In genomic region chr12:49392876-49393275, GRCm38 (mm10) we compare ENCODE assay signal across 35 mouse cellular contexts. TPM values are rescaled to one million over a fixed set of nuclear protein-coding genes. Genes with fewer than 3 reads are reported as not detected.
DNase-seq lines count a peak whose midpoint lies in the region; ATAC-seq lines count a peak whose summit lies in the region.
"Had no signal": no experiment of that assay in that cellular context is flagged by ENCODE, and none has a peak within 500 bp of the region (broad histone marks: within the 10 kb centered on the region; RNA-seq: fewer than 3 reads in every experiment).

No protein-coding gene starts in this region.

- no peak overlapping the region for H3K4me3 ChIP-seq in hindbrain, embryonic 14.5 days (replicated peaks; ENCODE audit: low read length)
- H3K4me3 ChIP-seq in hindbrain, embryonic 16.5 days (ENCODE audit: low read length): no peak overlapping the region
- peak overlapping the region; percentile 60 for H3K4me3 ChIP-seq in forebrain, embryonic 12.5 days (replicated peaks)
- H3K4me3 ChIP-seq: embryonic facial prominence, embryonic 12.5 days; erythroblast, embryonic 14.5 days; myocyte; neural tube, embryonic 13.5 days had no signal

- H3K9ac ChIP-seq in hindbrain, embryonic 14.5 days: no peak overlapping the region
- H3K9ac ChIP-seq in hindbrain, embryonic 16.5 days (ENCODE audit: low read depth, low read length): no peak overlapping the region
- peak overlapping the region; percentile 96 for H3K9ac ChIP-seq in forebrain, embryonic 12.5 days
- H3K9ac ChIP-seq: embryonic facial prominence, embryonic 12.5 days; neural tube, embryonic 13.5 days had no signal

- peak; percentile 40 for DNase-seq in hindbrain, embryonic 14.5 days (ENCODE audit: low spot score)
- DNase-seq in retina, embryonic 14.5 days (ENCODE audit: low spot score): peak; percentile 33
- DNase-seq in retina, postnatal 1 day: no peak
- no peak for DNase-seq in heart, postnatal 36 days
- no peak for DNase-seq in right cerebral cortex, postnatal 14 days
- no peak for DNase-seq in cerebellum, adult 11-12 months
- DNase-seq: adrenal gland, postnatal 36 days; cerebellum, adult 11 months; kidney, adult 18-20 months; kidney, postnatal 4 days; lung, postnatal 14 days; right cerebral cortex, adult 18-20 months; thymus, adult 18-20 months; thymus, postnatal 36 days had no signal

- 8% methylated on average over 5 of the region's 5 CpGs for WGBS in hindbrain, embryonic 14.5 days
- 7% methylated on average over 5 of the region's 5 CpGs for WGBS in hindbrain, embryonic 16.5 days
- WGBS in forebrain, embryonic 12.5 days: 3% methylated on average over 5 of the region's 5 CpGs

- no peak for ATAC-seq in hindbrain, embryonic 14.5 days (ENCODE audit: low FRiP score)
- ATAC-seq in hindbrain, embryonic 16.5 days: no peak
- no peak for ATAC-seq in forebrain, embryonic 12.5 days (ENCODE audit: low FRiP score)
- ATAC-seq: inflammation-experienced regulatory T-cells, adult 6 months; midbrain, embryonic 16.5 days; Patski had no signal

- no peaks in the 10 kb centered on the region for H3K9me3 ChIP-seq in hindbrain, embryonic 14.5 days (ENCODE audit: control insufficient read depth, low read length)
- H3K9me3 ChIP-seq in hindbrain, embryonic 16.5 days (ENCODE audit: control insufficient read depth, low read length): no peaks in the 10 kb centered on the region
- no peaks in the 10 kb centered on the region for H3K9me3 ChIP-seq in forebrain, embryonic 12.5 days
- H3K9me3 ChIP-seq: embryonic facial prominence, embryonic 12.5 days; hindbrain, embryonic 10.5 days; neural tube, embryonic 13.5 days had no signal

- no peaks in the 10 kb centered on the region for H3K4me1 ChIP-seq in hindbrain, embryonic 14.5 days (replicated peaks; ENCODE audit: control insufficient read depth, insufficient read depth, low read length)
- no peaks in the 10 kb centered on the region for H3K4me1 ChIP-seq in hindbrain, embryonic 16.5 days (ENCODE audit: control insufficient read depth, insufficient read depth, low read depth, low read length)
- no peaks in the 10 kb centered on the region for H3K4me1 ChIP-seq in forebrain, embryonic 12.5 days
- H3K4me1 ChIP-seq: embryonic facial prominence, embryonic 12.5 days had no signal

- intact Hi-C loops in heart, postnatal 36 days (cut with DNase I): no loop called here

- H3K4me2 ChIP-seq in hindbrain, embryonic 14.5 days (replicated peaks): no peak overlapping the region
- no peak overlapping the region for H3K4me2 ChIP-seq in hindbrain, embryonic 16.5 days (ENCODE audit: low read length)
- peak overlapping the region; percentile 60 for H3K4me2 ChIP-seq in forebrain, embryonic 12.5 days
- H3K4me2 ChIP-seq: neural tube, embryonic 13.5 days had no signal

- peaks cover 90% of the 10 kb centered on the region for H3K27me3 ChIP-seq in hindbrain, embryonic 14.5 days (ENCODE audit: control insufficient read depth, insufficient read depth, low read length)
- H3K27me3 ChIP-seq in hindbrain, embryonic 16.5 days (replicated peaks; ENCODE audit: control insufficient read depth, insufficient read depth, low read length): peaks cover 49% of the 10 kb centered on the region
- peaks cover 20% of the 10 kb centered on the region for H3K27me3 ChIP-seq in forebrain, embryonic 12.5 days

- H3K27ac ChIP-seq in hindbrain, embryonic 14.5 days: no peak overlapping the region
- no peak overlapping the region for H3K27ac ChIP-seq in hindbrain, embryonic 16.5 days (ENCODE audit: low read depth, low read length)
- H3K27ac ChIP-seq in forebrain, embryonic 12.5 days: peak overlapping the region; percentile 98
- H3K27ac ChIP-seq: embryonic facial prominence, embryonic 12.5 days; hindbrain, embryonic 10.5 days; neural tube, embryonic 13.5 days had no signal

- no peaks in the 10 kb centered on the region for H3K36me3 ChIP-seq in hindbrain, embryonic 14.5 days (replicated peaks; ENCODE audit: control insufficient read depth, insufficient read depth)
- no peaks in the 10 kb centered on the region for H3K36me3 ChIP-seq in hindbrain, embryonic 16.5 days (ENCODE audit: control insufficient read depth, insufficient read depth, low read length)
- no peaks in the 10 kb centered on the region for H3K36me3 ChIP-seq in forebrain, embryonic 12.5 days (replicated peaks)
- H3K36me3 ChIP-seq: embryonic facial prominence, embryonic 12.5 days; hindbrain, embryonic 10.5 days; neural tube, embryonic 13.5 days had no signal

RNA-seq across cellular contexts. Expression of gene Gm43517, which starts 7.9 kb away (rescaled TPM):
- polyA plus RNA-seq in hindbrain, embryonic 14.5 days (2014; fragmentation: Nextera tagmentation; extraction: Ambion mirVana): not detected in 2 replicates
- 0.12 TPM in 1 of 2 replicates, not detected in the other for polyA plus RNA-seq in hindbrain, embryonic 16.5 days (2015; fragmentation: Nextera tagmentation; extraction: Ambion mirVana)
- 1.9 and 2.2 TPM in 2 replicates for polyA plus RNA-seq in forebrain, embryonic 12.5 days (2016; fragmentation: Nextera tagmentation; extraction: Ambion mirVana)
- total RNA-seq in heart, postnatal 36 days (2021): not detected
- total RNA-seq: adrenal gland, adult 18-20 months; adrenal gland, postnatal 36 days; ES-E14; gastrocnemius, adult 8-10 months; liver, adult 2 months; megakaryocyte, adult 5-6 weeks had no signal
- polyA plus RNA-seq: erythroblast, embryonic 14.5 days; gonadal fat pad, adult 2 months; heart, embryonic 16.5 days; hindbrain, embryonic 10.5 days; inflammation-experienced regulatory T-cells, adult 6 months; kidney, embryonic 16.5 days; limb, embryonic 11.5 days; liver, adult 2 months; liver, embryonic 16.5 days; myocyte; neural tube, embryonic 13.5 days; Patski; stomach, embryonic 16.5 days had no signal

RNA-seq across cellular contexts. Expression of gene Foxg1, which starts 10.4 kb away (rescaled TPM):
- not detected in 2 replicates for polyA plus RNA-seq in hindbrain, embryonic 14.5 days (2014; fragmentation: Nextera tagmentation; extraction: Ambion mirVana)
- 1.8 TPM in 1 of 2 replicates, not detected in the other for polyA plus RNA-seq in hindbrain, embryonic 16.5 days (2015; fragmentation: Nextera tagmentation; extraction: Ambion mirVana)
- 59.7 and 68.4 TPM in 2 replicates for polyA plus RNA-seq in forebrain, embryonic 12.5 days (2016; fragmentation: Nextera tagmentation; extraction: Ambion mirVana)
- total RNA-seq in heart, postnatal 36 days (2021): not detected
- total RNA-seq: adrenal gland, adult 18-20 months; adrenal gland, postnatal 36 days; gastrocnemius, adult 8-10 months; liver, adult 2 months; megakaryocyte, adult 5-6 weeks had no signal
- polyA plus RNA-seq: gonadal fat pad, adult 2 months; inflammation-experienced regulatory T-cells, adult 6 months; kidney, embryonic 16.5 days; limb, embryonic 11.5 days; liver, adult 2 months; liver, embryonic 16.5 days; myocyte; Patski had no signal

Comparison
In these comparisons a context has a peak if more than half of its experiments do, and no peak if none do; other contexts are left out.
1. DNase-seq: peak in hindbrain, embryonic 14.5 days (single experiment) and retina, embryonic 14.5 days (single experiment); none in retina, postnatal 1 day (single experiment), heart, postnatal 36 days (0 of 2), right cerebral cortex, postnatal 14 days (single experiment) and cerebellum, adult 11-12 months (single experiment).
2. RNA of gene Foxg1, which starts 10.4 kb away (polyA plus RNA-seq): 59.7 to 68.4 TPM in forebrain, embryonic 12.5 days; not detected in hindbrain, embryonic 14.5 days and 1.8 TPM in hindbrain, embryonic 16.5 days; every median in the first group is over 10 times any median in the second.